Comparison of ENCODE assay signal across 27 mouse cellular contexts in the genomic region with DNA sequence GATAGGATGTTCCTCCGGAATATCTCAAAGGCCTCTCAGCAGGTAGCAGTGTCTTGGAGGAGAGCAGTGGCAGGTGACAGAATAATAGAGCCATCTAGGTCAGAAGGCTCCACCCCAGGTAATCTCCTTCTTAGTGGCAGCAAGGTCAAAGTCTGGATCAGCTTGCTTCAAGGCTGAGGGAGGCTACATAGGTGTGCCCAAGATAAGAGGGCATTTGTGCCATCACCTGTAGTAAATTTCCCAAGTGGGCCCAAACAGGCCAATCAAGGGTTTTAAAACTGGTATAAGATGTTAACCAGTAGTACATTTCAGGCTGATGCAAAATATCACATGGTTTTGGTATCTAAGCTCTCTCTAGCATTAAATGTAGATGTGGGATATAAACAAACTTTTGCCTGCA. TPM values are rescaled to one million over a fixed set of nuclear protein-coding genes. Genes with fewer than 3 reads are reported as not detected.
DNase-seq lines count a peak whose midpoint lies in the region; ATAC-seq and TF ChIP-seq lines count a peak whose summit lies in the region.
"Had no signal": no experiment of that assay in that cellular context is flagged by ENCODE, and none has a peak within 500 bp of the region (broad histone marks: within the 10 kb centered on the region; RNA-seq: fewer than 3 reads in every experiment).

No protein-coding gene starts in this region.

- peak; percentile 51; the same call in 1 of the 2 replicates for ATAC-seq in intestine, embryonic 15.5 days
- ATAC-seq in intestine, postnatal 0 days, result peak; percentile 87
- ATAC-seq in forebrain, embryonic 14.5 days, result no peak
- ATAC-seq: activated CD4-positive, CD25-positive, alpha-beta regulatory T cell, adult 4 months; forebrain, embryonic 15.5 days; forebrain, postnatal 0 days; Patski had no signal

- H3K4me3 ChIP-seq in intestine, embryonic 15.5 days (replicated peaks), result no peak overlapping the region
- no peak overlapping the region for H3K4me3 ChIP-seq in intestine, postnatal 0 days (ENCODE audit: low read depth, low read length)
- H3K4me3 ChIP-seq in limb, embryonic 10.5 days, result no peak overlapping the region
- H3K4me3 ChIP-seq in forebrain, embryonic 14.5 days (ENCODE audit: low read depth, low read length), result no peak overlapping the region
- H3K4me3 ChIP-seq: embryonic facial prominence, embryonic 10.5 days; embryonic facial prominence, embryonic 12.5 days; forebrain, embryonic 12.5 days; forebrain, embryonic 15.5 days had no signal

- H3K9ac ChIP-seq in intestine, embryonic 15.5 days, result no peak overlapping the region
- H3K9ac ChIP-seq in intestine, postnatal 0 days (ENCODE audit: low read depth, low read length), result no peak overlapping the region
- H3K9ac ChIP-seq in forebrain, embryonic 14.5 days (ENCODE audit: low read length), result no peak overlapping the region
- H3K9ac ChIP-seq: embryonic facial prominence, embryonic 12.5 days; forebrain, embryonic 12.5 days; forebrain, embryonic 15.5 days; forebrain, postnatal 0 days had no signal

- H3K27ac ChIP-seq in intestine, embryonic 15.5 days, result no peak overlapping the region
- H3K27ac ChIP-seq in intestine, postnatal 0 days (ENCODE audit: low read depth, low read length), result no peak overlapping the region
- H3K27ac ChIP-seq in limb, embryonic 10.5 days, result no peak overlapping the region
- no peak overlapping the region for H3K27ac ChIP-seq in forebrain, embryonic 14.5 days (ENCODE audit: low read depth, low read length)
- H3K27ac ChIP-seq: embryonic facial prominence, embryonic 10.5 days; embryonic facial prominence, embryonic 12.5 days; forebrain, embryonic 12.5 days; forebrain, embryonic 15.5 days had no signal

- 75% methylated on average over 1 of the region's 1 CpGs for WGBS in intestine, embryonic 15.5 days
- 75% methylated on average over 1 of the region's 1 CpGs for WGBS in intestine, postnatal 0 days
- 94% methylated on average over 1 of the region's 1 CpGs for WGBS in limb, embryonic 10.5 days
- WGBS in forebrain, embryonic 14.5 days, result 92% methylated on average over 1 of the region's 1 CpGs

- no peak for TF ChIP-seq CTCF in intestine, postnatal 0 days (IDR thresholded peaks at IDR 0.05; ENCODE audit: low read depth)

- no peaks in the 10 kb centered on the region for H3K36me3 ChIP-seq in intestine, embryonic 15.5 days
- no peaks in the 10 kb centered on the region for H3K36me3 ChIP-seq in intestine, postnatal 0 days (ENCODE audit: control insufficient read depth, insufficient read depth)
- no peaks in the 10 kb centered on the region for H3K36me3 ChIP-seq in limb, embryonic 10.5 days
- no peaks in the 10 kb centered on the region for H3K36me3 ChIP-seq in forebrain, embryonic 14.5 days (ENCODE audit: control insufficient read depth, insufficient read depth, low read length)
- H3K36me3 ChIP-seq: embryonic facial prominence, embryonic 10.5 days; embryonic facial prominence, embryonic 12.5 days; forebrain, embryonic 12.5 days; forebrain, embryonic 15.5 days; G1E had no signal

- H3K4me1 ChIP-seq in intestine, embryonic 15.5 days (replicated peaks), result no peaks in the 10 kb centered on the region
- H3K4me1 ChIP-seq in intestine, postnatal 0 days (replicated peaks; ENCODE audit: control insufficient read depth, insufficient read depth, low read length), result no peaks in the 10 kb centered on the region
- no peaks in the 10 kb centered on the region for H3K4me1 ChIP-seq in limb, embryonic 10.5 days
- H3K4me1 ChIP-seq in forebrain, embryonic 14.5 days (ENCODE audit: control insufficient read depth, insufficient read depth, low read length), result no peaks in the 10 kb centered on the region
- H3K4me1 ChIP-seq: embryonic facial prominence, embryonic 10.5 days; embryonic facial prominence, embryonic 12.5 days; forebrain, embryonic 12.5 days; forebrain, embryonic 15.5 days had no signal

- no peaks in the 10 kb centered on the region for H3K27me3 ChIP-seq in intestine, embryonic 15.5 days (replicated peaks)
- no peaks in the 10 kb centered on the region for H3K27me3 ChIP-seq in intestine, postnatal 0 days (replicated peaks; ENCODE audit: control insufficient read depth, insufficient read depth, low read length)
- no peaks in the 10 kb centered on the region for H3K27me3 ChIP-seq in limb, embryonic 10.5 days (ENCODE audit: low read depth, poor library complexity, severe bottlenecking)
- no peaks in the 10 kb centered on the region for H3K27me3 ChIP-seq in forebrain, embryonic 14.5 days (replicated peaks; ENCODE audit: control insufficient read depth, insufficient read depth, low read length)
- H3K27me3 ChIP-seq: embryonic facial prominence, embryonic 12.5 days; forebrain, embryonic 12.5 days; forebrain, embryonic 15.5 days; Patski had no signal

- no peak overlapping the region for H3K4me2 ChIP-seq in intestine, embryonic 15.5 days (replicated peaks)
- no peak overlapping the region for H3K4me2 ChIP-seq in intestine, postnatal 0 days (replicated peaks; ENCODE audit: low read depth)
- no peak overlapping the region for H3K4me2 ChIP-seq in forebrain, embryonic 14.5 days (ENCODE audit: low read length)
- H3K4me2 ChIP-seq: embryonic facial prominence, embryonic 12.5 days; forebrain, embryonic 12.5 days; forebrain, embryonic 15.5 days had no signal

- no peaks in the 10 kb centered on the region for H3K9me3 ChIP-seq in intestine, embryonic 15.5 days
- no peaks in the 10 kb centered on the region for H3K9me3 ChIP-seq in intestine, postnatal 0 days (ENCODE audit: control insufficient read depth)
- H3K9me3 ChIP-seq in limb, embryonic 10.5 days (replicated peaks), result no peaks in the 10 kb centered on the region
- H3K9me3 ChIP-seq in forebrain, embryonic 14.5 days (replicated peaks; ENCODE audit: control insufficient read depth, low read length), result no peaks in the 10 kb centered on the region
- H3K9me3 ChIP-seq: embryonic facial prominence, embryonic 12.5 days; forebrain, embryonic 12.5 days; forebrain, embryonic 15.5 days; G1E had no signal

- DNase-seq in R1 (ENCODE audit: low read depth, low spot score), result peak; percentile 37
- DNase-seq in limb, embryonic 10.5 days (ENCODE audit: low spot score), result no peak
- DNase-seq in layer of hippocampus, postnatal 14 days (ENCODE audit: low spot score in 2 of 2), result no peak
- DNase-seq in forebrain, embryonic 14.5 days (ENCODE audit: low spot score), result no peak
- DNase-seq: adrenal gland, adult 2 months; adrenal gland, postnatal 10 days; adrenal gland, postnatal 25 days; cerebellum, adult 11-12 months; cerebellum, adult 2 months; cerebellum, adult 9-10 months; cerebellum, postnatal 10 days; cerebellum, postnatal 25 days; forebrain, postnatal 0 days had no signal

RNA-seq across cellular contexts. Expression of gene Olfr166, which starts 19.1 kb away (rescaled TPM):
- not detected in 2 replicates for polyA plus RNA-seq in intestine, embryonic 15.5 days (2015; fragmentation: Nextera tagmentation; extraction: Ambion mirVana)
- not detected in 2 replicates for polyA plus RNA-seq in intestine, postnatal 0 days (2015; fragmentation: Nextera tagmentation; extraction: Ambion mirVana)
- not detected in 2 replicates for polyA plus RNA-seq in limb, embryonic 10.5 days (2016; fragmentation: Nextera tagmentation; extraction: Ambion mirVana)
- not detected for total RNA-seq in layer of hippocampus, postnatal 14 days (2021)
- not detected in 2 replicates for polyA plus RNA-seq in forebrain, embryonic 14.5 days (2014; fragmentation: Nextera tagmentation; extraction: Ambion mirVana)
- total RNA-seq: adrenal gland, adult 2 months; adrenal gland, postnatal 10 days; adrenal gland, postnatal 25 days; adrenal gland, postnatal 4 days; forebrain, postnatal 0 days had no signal
- polyA plus RNA-seq: activated CD4-positive, CD25-positive, alpha-beta regulatory T cell, adult 4 months; adrenal gland, adult 2 months; brain, embryonic 14.5 days; C2C12; cerebellum, adult 2 months; cortical plate, adult 2 months; embryonic facial prominence, embryonic 10.5 days; embryonic facial prominence, embryonic 12.5 days; forebrain, embryonic 12.5 days; forebrain, embryonic 15.5 days; forebrain, postnatal 0 days; G1E; Patski had no signal

RNA-seq across cellular contexts. Expression of gene Olfr165, which starts 41.4 kb away (rescaled TPM):
- not detected in 2 replicates for polyA plus RNA-seq in intestine, embryonic 15.5 days (2015; fragmentation: Nextera tagmentation; extraction: Ambion mirVana)
- 2.3 and 2.4 TPM in 2 replicates for polyA plus RNA-seq in intestine, postnatal 0 days (2015; fragmentation: Nextera tagmentation; extraction: Ambion mirVana)
- polyA plus RNA-seq in limb, embryonic 10.5 days (2016; fragmentation: Nextera tagmentation; extraction: Ambion mirVana), result not detected in 2 replicates
- not detected for total RNA-seq in layer of hippocampus, postnatal 14 days (2021)
- polyA plus RNA-seq in forebrain, embryonic 14.5 days (2014; fragmentation: Nextera tagmentation; extraction: Ambion mirVana), result not detected in 2 replicates
- total RNA-seq: adrenal gland, adult 2 months; adrenal gland, postnatal 10 days; adrenal gland, postnatal 25 days; adrenal gland, postnatal 4 days; forebrain, postnatal 0 days; G1E had no signal
- polyA plus RNA-seq: activated CD4-positive, CD25-positive, alpha-beta regulatory T cell, adult 4 months; adrenal gland, adult 2 months; brain, embryonic 14.5 days; C2C12; cerebellum, adult 2 months; cortical plate, adult 2 months; embryonic facial prominence, embryonic 10.5 days; embryonic facial prominence, embryonic 12.5 days; embryonic facial prominence, embryonic 14.5 days; forebrain, embryonic 12.5 days; forebrain, embryonic 15.5 days; forebrain, postnatal 0 days; G1E; Patski had no signal

RNA-seq across cellular contexts. Expression of gene Olfr167, which starts 57.7 kb away (rescaled TPM):
- polyA plus RNA-seq in intestine, embryonic 15.5 days (2015; fragmentation: Nextera tagmentation; extraction: Ambion mirVana), result not detected in 2 replicates
- polyA plus RNA-seq in intestine, postnatal 0 days (2015; fragmentation: Nextera tagmentation; extraction: Ambion mirVana), result not detected in 2 replicates
- not detected in 2 replicates for polyA plus RNA-seq in limb, embryonic 10.5 days (2016; fragmentation: Nextera tagmentation; extraction: Ambion mirVana)
- total RNA-seq in layer of hippocampus, postnatal 14 days (2021), result not detected
- not detected in 2 replicates for polyA plus RNA-seq in forebrain, embryonic 14.5 days (2014; fragmentation: Nextera tagmentation; extraction: Ambion mirVana)
- total RNA-seq: adrenal gland, adult 2 months; adrenal gland, postnatal 10 days; adrenal gland, postnatal 25 days; adrenal gland, postnatal 4 days; forebrain, postnatal 0 days had no signal
- polyA plus RNA-seq: activated CD4-positive, CD25-positive, alpha-beta regulatory T cell, adult 4 months; adrenal gland, adult 2 months; brain, embryonic 14.5 days; C2C12; cerebellum, adult 2 months; cortical plate, adult 2 months; embryonic facial prominence, embryonic 10.5 days; embryonic facial prominence, embryonic 12.5 days; embryonic facial prominence, embryonic 14.5 days; forebrain, embryonic 12.5 days; forebrain, embryonic 15.5 days; forebrain, postnatal 0 days; G1E; Patski had no signal
